Mouse (Mus musculus) embryonic facial prominence, embryonic 10.5 days (tissue): Measurements from ENCODE around the gene Gm13285. TPM values are rescaled to one million over a fixed set of nuclear protein-coding genes. Genes with fewer than 3 reads are reported as not detected.
A peak's percentile ranks its signal among the peaks of the same experiment; 100 is the strongest.
"Not testable (repeated sequence)": the region's sequence is repeated elsewhere in the genome, so short reads cannot be mapped to it uniquely, and the experiment has no call there.

Experiments used
- DNase-seq: peaks from one replicate; pipeline ENCODE4 v3.0.0-alpha.2; 2017; ENCODE audit warnings: low spot score
- H3K27ac ChIP-seq: fragments of 300-500 bp; sonication (generic); replicated peaks from 2 replicates; pipeline ENCODE4 v1.5.1; 2016; ENCODE audit warnings: mild to moderate bottlenecking
- H3K27me3 ChIP-seq: fragments of 300-500 bp; sonication (generic); replicated peaks from 2 replicates; pipeline ENCODE4 v1.6.1; 2016; ENCODE audit warnings: low read depth, mild to moderate bottlenecking; ENCODE audit not compliant: poor library complexity, severe bottlenecking
- H3K36me3 ChIP-seq: fragments of 300-500 bp; sonication (generic); replicated peaks from 2 replicates; pipeline ENCODE4 v1.6.1; 2016; ENCODE audit warnings: mild to moderate bottlenecking, moderate library complexity
- H3K4me1 ChIP-seq: fragments of 300-500 bp; sonication (generic); 2 replicates; pipeline ENCODE4 v1.6.1; 2016
- H3K4me3 ChIP-seq: fragments of 300-500 bp; sonication (generic); 2 replicates; pipeline ENCODE4 v1.5.1; 2016; ENCODE audit warnings: mild to moderate bottlenecking, moderate library complexity
- H3K9me3 ChIP-seq: fragments of 300-500 bp; sonication (generic); 2 replicates; pipeline ENCODE4 v1.6.1; 2016; ENCODE audit warnings: mild to moderate bottlenecking
- WGBS: fragments of 180-500 bp; shearing (Covaris S2); methylation state at CpG from one replicate; pipeline ENCODE4 v1.1.7; 2016; 5-methylcytosine and 5-hydroxymethylcytosine counted together
- polyA plus RNA-seq: library from polyadenylated mRNA; unstranded; fragments of >200 nt; fragmentation: Nextera tagmentation; extraction: Ambion mirVana; gene quantifications from 2 replicates; pipeline ENCODE4 v1.2.1, GENCODE M21; 2016

Gm13285 gene
- polyA plus RNA-seq: 0.28 and 0.35 TPM in 2 replicates

DNA sequence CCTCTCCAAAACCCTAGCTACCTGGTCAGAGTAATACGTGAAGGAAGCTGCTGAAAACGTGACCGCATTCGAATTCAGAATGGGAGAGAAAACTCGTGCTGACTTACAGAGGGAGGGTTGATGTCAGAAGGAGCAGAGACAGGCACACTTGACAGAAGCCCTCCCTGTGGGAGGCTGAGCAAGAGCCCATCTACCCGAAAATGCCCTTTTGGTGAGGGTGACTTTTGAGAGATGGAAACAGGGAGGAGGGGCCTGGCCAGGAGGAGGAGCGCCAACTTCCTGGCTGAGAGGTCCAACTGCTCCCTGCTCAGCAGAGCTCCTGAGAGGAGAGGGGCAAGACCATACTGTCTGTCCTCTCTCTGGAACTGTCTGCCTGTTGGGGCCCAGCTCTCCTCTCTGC lies at the start of gene Gm13285:
Gene Gm13285 (plus strand): TSS at position 301 of the 400 bp plus-strand sequence.
- H3K4me3 ChIP-seq, H3K27me3 ChIP-seq, H3K9me3 ChIP-seq, DNase-seq, H3K4me1 ChIP-seq, H3K27ac ChIP-seq, H3K36me3 ChIP-seq: not testable (repeated sequence)
- 9% methylated on average over 6 of the region's 7 CpGs for WGBS

DNA sequence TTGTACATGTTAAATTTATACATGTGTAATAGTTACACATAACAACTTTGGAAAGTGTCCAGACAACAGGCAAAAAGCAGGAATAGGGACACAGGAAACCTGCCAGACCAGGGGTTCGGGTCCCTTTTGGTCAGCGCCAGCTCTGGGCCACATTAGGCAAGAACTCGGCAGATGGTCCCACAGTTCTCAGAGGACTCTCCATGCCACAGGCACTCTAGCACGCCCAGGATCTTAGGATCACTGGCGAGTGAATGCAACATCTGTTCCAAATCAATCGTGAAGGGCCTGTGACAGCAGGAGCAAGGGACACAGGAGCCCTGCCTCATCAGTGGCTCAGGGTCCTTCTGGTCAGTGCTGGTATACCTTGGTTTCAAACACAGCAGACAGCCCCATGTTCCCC lies 49.5 kb upstream of the Gm13285 start:
- no peaks in the 10 kb centered on the region for H3K27me3 ChIP-seq
- 43% methylated on average over 6 of the region's 6 CpGs for WGBS
- H3K9me3 ChIP-seq: no peaks in the 10 kb centered on the region
- DNase-seq: no peak
- H3K36me3 ChIP-seq: no peaks in the 10 kb centered on the region
- H3K27ac ChIP-seq: no peak overlapping the region
- H3K4me3 ChIP-seq: no peak overlapping the region
- peaks cover 5% of the 10 kb centered on the region; the same call in 1 of the 2 replicates for H3K4me1 ChIP-seq

DNA sequence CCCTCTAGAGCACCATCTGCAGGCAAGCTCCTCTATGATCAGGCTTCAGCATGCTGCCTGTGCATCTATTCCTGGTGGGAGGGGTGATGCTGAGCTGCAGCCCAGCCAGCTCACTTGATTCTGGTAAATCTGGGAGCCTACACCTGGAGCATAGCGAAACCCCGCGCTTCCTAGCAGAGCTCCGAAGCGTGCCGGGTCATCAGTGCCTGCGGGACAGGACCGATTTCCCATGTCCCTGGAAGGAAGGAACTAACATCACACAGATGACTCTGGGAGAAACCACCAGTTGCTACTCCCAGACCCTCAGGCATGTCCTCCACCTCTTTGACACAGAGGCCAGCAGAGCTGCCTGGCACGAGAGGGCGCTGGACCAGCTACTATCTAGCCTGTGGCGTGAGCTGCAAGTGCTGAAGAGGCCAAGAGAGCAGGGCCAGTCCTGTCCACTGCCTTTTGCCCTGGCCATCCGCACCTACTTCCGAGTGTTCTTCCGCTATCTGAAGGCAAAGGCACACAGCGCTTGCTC lies 44.6 kb upstream of the Gm13285 start, which contains the start of gene Gm13271:
Gene Gm13271 (plus strand): TSS at position 51 of the 523 bp plus-strand sequence.
- not testable (repeated sequence) for H3K36me3 ChIP-seq, H3K27ac ChIP-seq, H3K9me3 ChIP-seq, DNase-seq, H3K4me3 ChIP-seq, H3K4me1 ChIP-seq, H3K27me3 ChIP-seq
- 73% methylated on average over 15 of the region's 15 CpGs for WGBS

DNA sequence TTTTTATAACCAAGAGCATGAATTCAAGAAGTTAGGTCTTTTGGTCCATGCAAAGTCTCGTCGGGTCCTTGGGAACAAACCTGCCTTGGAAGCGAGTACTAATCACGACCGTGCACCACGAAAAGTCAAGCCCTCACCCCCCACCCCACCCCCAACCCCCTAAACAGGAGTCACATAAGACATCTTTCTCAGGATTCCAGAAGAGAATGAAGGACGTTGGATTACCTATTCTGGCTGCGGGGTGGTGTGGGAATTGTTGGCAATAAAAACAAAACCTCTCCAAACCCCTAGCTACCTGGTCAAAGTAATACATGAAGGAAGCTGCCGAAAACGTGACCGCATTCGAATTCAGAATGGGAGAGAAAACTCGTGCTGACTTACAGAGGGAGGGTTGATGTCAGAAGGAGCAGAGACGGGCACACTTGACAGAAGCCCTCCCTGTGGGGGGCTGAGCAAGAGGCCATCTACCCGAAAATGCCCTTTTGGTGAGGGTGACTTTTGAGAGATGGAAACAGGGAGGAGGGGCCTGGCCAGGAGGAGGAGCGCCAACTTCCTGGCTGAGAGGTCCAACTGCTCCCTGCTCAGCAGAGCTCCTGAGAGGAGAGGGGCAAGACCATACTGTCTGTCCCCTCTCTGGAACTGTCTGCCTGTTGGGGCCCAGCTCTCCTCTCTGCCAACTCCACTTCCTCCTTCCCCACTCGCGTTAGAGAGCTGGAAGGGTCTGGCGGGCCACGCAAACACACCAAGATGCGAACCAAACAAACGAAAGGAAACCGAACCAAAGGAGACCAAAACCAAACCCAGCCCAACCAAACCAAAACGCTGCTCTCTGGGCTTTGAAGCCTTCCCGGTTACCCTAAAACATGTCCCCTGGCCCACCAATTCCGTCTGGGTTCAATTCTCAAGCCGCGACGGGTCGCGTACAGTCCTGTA lies 42.6 kb upstream of the Gm13285 start:
- peak overlapping the region; percentile 61 for H3K4me3 ChIP-seq
- not testable (repeated sequence) for H3K27me3 ChIP-seq, H3K9me3 ChIP-seq, H3K4me1 ChIP-seq, H3K36me3 ChIP-seq
- peak overlapping the region; percentile 84 for H3K27ac ChIP-seq
- 15% methylated on average over 29 of the region's 31 CpGs for WGBS
- DNase-seq: peak; percentile 43

DNA sequence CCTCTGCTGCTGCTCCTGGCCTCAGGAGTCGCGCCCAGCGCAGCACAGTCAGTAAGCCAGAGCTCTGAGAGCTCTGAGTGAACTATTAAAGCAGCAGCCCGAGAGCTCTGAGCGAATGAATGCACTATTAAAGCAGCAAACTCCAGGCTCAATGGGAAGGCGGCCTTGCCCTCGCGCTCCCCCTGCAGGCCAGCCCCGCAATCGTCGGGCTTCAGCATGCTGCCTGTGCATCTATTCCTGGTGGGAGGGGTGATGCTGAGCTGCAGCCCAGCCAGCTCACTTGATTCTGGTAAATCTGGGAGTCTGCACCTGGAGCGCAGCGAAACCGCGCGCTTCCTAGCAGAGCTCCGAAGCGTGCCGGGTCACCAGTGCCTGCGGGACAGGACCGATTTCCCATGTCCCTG lies 41.8 kb upstream of the Gm13285 start:
- under 1% methylated on average over 21 of the region's 21 CpGs for WGBS
- peak overlapping the region; percentile 61 for H3K4me3 ChIP-seq
- peak; percentile 86 for DNase-seq
- not testable (repeated sequence) for H3K4me1 ChIP-seq, H3K36me3 ChIP-seq, H3K27me3 ChIP-seq, H3K9me3 ChIP-seq
- H3K27ac ChIP-seq: peak overlapping the region; percentile 84

DNA sequence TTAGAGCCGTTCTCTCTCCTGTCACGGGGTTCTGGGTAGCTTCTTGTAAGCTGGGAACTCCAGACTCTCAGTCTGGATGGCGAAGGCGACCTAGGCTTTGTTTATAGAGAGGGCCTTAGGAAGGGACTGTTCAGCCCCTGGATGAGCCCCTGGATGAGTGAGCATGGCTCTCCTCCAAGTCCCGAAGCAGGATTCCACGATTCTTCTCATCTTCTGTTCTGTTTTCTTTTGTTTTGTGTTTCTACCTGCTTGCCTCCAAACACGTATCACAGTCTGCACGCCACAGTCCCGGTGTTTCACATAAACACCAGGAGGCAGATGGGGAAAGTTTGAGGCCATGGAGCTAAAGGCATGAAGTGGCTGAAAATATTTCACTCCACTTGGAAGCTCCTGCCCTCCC lies 40.7 kb upstream of the Gm13285 start:
- not testable (repeated sequence) for H3K27ac ChIP-seq, H3K27me3 ChIP-seq, DNase-seq, H3K4me1 ChIP-seq, H3K9me3 ChIP-seq, H3K4me3 ChIP-seq, H3K36me3 ChIP-seq
- WGBS: 84% methylated on average over 9 of the region's 9 CpGs

DNA sequence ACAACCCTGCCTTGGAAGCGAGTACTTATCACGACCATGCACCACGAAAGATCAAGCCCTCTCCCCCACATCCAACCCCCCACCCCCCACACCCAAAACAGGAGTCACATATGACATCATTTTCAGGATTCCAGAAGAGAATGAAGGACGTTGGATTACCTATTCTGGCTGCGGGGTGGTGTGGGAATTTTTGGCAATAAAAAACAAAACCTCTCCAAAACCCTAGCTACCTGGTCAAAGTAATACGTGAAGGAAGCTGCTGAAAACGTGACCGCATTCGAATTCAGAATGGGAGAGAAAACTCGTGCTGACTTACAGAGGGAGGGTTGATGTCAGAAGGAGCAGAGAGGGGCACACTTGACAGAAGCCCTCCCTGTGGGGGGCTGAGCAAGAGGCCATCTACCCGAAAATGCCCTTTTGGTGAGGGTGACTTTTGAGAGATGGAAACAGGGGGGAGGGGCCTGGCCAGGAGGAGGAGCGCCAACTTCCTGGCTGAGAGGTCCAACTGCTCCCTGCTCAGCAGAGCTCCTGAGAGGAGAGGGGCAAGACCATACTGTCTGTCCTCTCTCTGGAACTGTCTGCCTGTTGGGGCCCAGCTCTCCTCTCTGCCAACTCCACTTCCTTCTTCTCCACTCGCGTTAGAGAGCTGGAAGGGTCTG lies 39.7 kb upstream of the Gm13285 start, which contains the start of gene Gm13283:
Gene Gm13283 (plus strand): TSS at position 510 of the 659 bp plus-strand sequence.
- 21% methylated on average over 12 of the region's 14 CpGs for WGBS
- not testable (repeated sequence) for H3K9me3 ChIP-seq, H3K36me3 ChIP-seq, DNase-seq, H3K27me3 ChIP-seq, H3K4me1 ChIP-seq
- H3K27ac ChIP-seq: peak within 1 kb of the TSS; percentile 67
- H3K4me3 ChIP-seq: peak within 1 kb of the TSS; percentile 50

DNA sequence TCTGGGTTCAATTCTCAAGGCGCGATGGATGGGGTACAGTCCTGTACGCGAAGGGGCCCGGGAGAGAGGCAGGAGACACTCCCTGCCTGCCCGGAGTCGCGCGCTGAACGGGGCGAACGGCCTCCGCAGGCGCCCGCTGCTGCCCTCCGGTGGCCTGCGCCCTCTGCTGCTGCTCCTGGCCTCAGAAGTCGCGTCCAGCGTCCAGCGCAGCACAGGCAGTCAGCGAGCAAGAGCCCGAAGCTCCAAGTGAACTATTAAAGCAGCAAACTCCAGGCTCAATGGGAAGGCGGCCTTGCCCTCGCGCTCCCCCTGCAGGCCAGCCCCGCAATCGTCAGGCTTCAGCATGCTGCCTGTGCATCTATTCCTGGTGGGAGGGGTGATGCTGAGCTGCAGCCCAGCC lies 39.0 kb upstream of the Gm13285 start:
- H3K9me3 ChIP-seq, H3K27me3 ChIP-seq, H3K36me3 ChIP-seq, H3K4me1 ChIP-seq: not testable (repeated sequence)
- WGBS: under 1% methylated on average over 24 of the region's 28 CpGs
- Histone ChIP-seq H3K4me3 (peak overlapping the region; percentile 50), H3K27ac (peak overlapping the region; percentile 67)
- peak; percentile 84 for DNase-seq

DNA sequence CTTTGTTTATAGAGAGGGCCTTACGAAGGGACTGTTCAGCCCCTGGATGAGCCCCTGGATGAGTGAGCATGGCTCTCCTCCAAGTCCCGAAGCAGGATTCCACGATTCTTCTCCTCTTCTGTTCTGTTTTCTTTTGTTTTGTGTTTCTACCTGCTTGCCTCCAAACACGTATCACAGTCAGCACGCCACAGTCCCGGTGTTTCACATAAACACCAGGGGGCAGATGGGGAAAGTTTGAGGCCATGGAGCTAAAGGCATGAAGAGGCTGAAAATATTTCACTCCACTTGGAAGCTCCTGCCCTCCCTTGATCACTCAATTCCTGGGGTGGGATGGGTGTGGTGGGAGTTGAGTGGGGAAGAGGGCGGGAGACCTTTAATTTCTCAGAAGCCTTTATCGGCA lies 37.7 kb upstream of the Gm13285 start:
- not testable (repeated sequence) for H3K27me3 ChIP-seq, H3K27ac ChIP-seq, H3K9me3 ChIP-seq, DNase-seq, H3K36me3 ChIP-seq, H3K4me3 ChIP-seq, H3K4me1 ChIP-seq
- WGBS: 67% methylated on average over 6 of the region's 8 CpGs

DNA sequence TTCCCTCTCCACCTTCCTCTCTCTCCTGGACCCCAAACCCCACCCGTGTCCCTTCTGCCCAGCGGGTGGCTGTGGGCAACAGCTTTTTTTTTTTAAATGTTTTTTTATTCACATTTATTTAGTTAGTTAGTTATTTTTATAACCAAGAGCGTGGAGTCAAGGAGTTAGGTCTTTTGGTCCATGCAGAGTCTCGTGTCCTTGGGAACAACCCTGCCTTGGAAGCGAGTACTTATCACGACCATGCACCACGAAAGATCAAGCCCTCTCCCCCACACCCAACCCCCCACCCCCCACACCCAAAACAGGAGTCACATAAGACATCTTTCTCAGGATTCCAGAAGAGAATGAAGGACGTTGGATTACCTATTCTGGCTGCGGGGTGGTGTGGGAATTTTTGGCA lies 37.1 kb upstream of the Gm13285 start:
- H3K4me1 ChIP-seq, H3K27ac ChIP-seq, H3K27me3 ChIP-seq, H3K9me3 ChIP-seq, H3K4me3 ChIP-seq, DNase-seq, H3K36me3 ChIP-seq: not testable (repeated sequence)
- WGBS: 52% methylated on average over 9 of the region's 9 CpGs

DNA sequence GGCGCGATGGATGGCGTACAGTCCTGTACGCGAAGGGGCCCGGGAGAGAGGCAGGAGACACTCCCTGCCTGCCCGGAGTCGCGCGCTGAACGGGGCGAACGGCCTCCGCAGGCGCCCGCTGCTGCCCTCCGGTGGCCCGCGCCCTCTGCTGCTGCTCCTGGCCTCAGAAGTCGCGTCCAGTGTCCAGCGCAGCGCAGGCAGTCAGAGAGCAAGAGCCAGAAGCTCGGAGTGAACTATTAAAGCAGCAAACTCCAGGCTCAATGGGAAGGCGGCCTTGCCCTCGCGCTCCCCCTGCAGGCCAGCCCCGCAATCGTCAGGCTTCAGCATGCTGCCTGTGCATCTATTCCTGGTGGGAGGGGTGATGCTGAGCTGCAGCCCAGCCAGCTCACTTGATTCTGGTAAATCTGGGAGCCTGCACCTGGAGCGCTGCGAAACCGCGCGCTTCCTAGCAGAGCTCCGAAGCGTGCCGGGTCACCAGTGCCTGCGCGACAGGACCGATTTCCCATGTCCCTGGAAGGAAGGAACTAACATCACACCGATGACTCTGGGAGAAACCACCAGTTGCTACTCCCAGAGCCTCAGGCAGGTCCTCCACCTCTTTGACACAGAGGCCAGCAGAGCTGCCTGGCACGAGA lies 36.0 kb upstream of the Gm13285 start:
- not testable (repeated sequence) for H3K4me1 ChIP-seq, H3K36me3 ChIP-seq, H3K27me3 ChIP-seq, H3K9me3 ChIP-seq, H3K27ac ChIP-seq
- WGBS: 3% methylated on average over 42 of the region's 42 CpGs
- DNase-seq: peak; percentile 81
- H3K4me3 ChIP-seq: peak overlapping the region; percentile 50

DNA sequence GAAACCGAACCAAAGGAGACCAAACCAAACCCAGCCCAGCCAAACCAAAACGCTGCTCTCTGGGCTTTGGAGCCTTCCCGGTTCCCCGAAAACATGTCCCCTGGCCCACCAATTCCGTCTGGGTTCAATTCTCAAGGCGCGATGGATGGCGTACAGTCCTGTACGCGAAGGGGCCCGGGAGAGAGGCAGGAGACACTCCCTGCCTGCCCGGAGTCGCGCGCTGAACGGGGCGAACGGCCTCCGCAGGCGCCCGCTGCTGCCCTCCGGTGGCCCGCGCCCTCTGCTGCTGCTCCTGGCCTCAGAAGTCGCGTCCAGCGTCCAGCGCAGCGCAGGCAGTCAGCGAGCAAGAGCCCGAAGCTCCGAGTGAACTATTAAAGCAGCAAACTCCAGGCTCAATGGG lies 25.9 kb upstream of the Gm13285 start, which contains the start of gene Gm13290:
Gene Gm13290 (plus strand): TSS at position 301 of the 400 bp plus-strand sequence.
- H3K9me3 ChIP-seq, H3K4me3 ChIP-seq, DNase-seq, H3K27ac ChIP-seq, H3K4me1 ChIP-seq, H3K36me3 ChIP-seq, H3K27me3 ChIP-seq: not testable (repeated sequence)
- WGBS: no CpG with 5 or more reads among the region's 32 CpGs
